Mouse (Mus musculus) hindbrain, embryonic 13.5 days (tissue): ENCODE measurements at regions not wholly inside any gene's neighbourhood (a gene's known extent, or its start where the extent isn't known, plus 50 kb on each side); places are given as distances from the start of the nearest gene placed in this dataset.

ENCODE experiments used
- ATAC-seq: fragments of 200-750 bp; cut with Nextera tagmentation; 2 replicates; pipeline ENCODE4 v1.8.0; 2017; ENCODE audit warnings: moderate TSS enrichment; ENCODE audit not compliant: low FRiP score
- H3K27ac ChIP-seq: fragments of 300-500 bp; sonication (generic); 2 replicates; pipeline ENCODE4 v1.5.1; 2015; ENCODE audit warnings: inconsistent platforms, mild to moderate bottlenecking, moderate library complexity
- H3K27me3 ChIP-seq: fragments of 300-500 bp; sonication (generic); 2 replicates; pipeline ENCODE4 v1.6.1; 2015; ENCODE audit warnings: mild to moderate bottlenecking, inconsistent platforms
- H3K36me3 ChIP-seq: fragments of 300-500 bp; sonication (generic); 2 replicates; pipeline ENCODE4 v1.6.1; 2015; ENCODE audit warnings: mild to moderate bottlenecking, inconsistent platforms
- H3K4me1 ChIP-seq: fragments of 300-500 bp; sonication (generic); replicated peaks from 2 replicates; pipeline ENCODE4 v1.6.1; 2015; ENCODE audit warnings: inconsistent platforms
- H3K4me2 ChIP-seq: fragments of 300-500 bp; sonication (generic); 2 replicates; pipeline ENCODE4 v1.6.1; 2015; ENCODE audit warnings: inconsistent platforms, mild to moderate bottlenecking, moderate library complexity
- H3K4me3 ChIP-seq: fragments of 300-500 bp; sonication (generic); 2 replicates; pipeline ENCODE4 v1.5.1; 2015; ENCODE audit warnings: mild to moderate bottlenecking, inconsistent platforms
- H3K9ac ChIP-seq: fragments of 300-500 bp; sonication (generic); 2 replicates; pipeline ENCODE4 v1.6.1; 2015; ENCODE audit warnings: mild to moderate bottlenecking, inconsistent platforms
- H3K9me3 ChIP-seq: fragments of 300-500 bp; sonication (generic); 2 replicates; pipeline ENCODE4 v1.6.1; 2016; ENCODE audit warnings: inconsistent platforms
- WGBS: fragments of 180-500 bp; shearing (Covaris S2); methylation state at CpG from one replicate; pipeline ENCODE4 v1.1.7; 2015; 5-methylcytosine and 5-hydroxymethylcytosine counted together

- Histone ChIP-seq H3K36me3 (no peaks in the 10 kb centered on the region), H3K4me3 (no peak overlapping the region), H3K9me3 (0 out of 2 replicates have a peak, but pooled peaks cover 4% of the 10 kb centered on the region), H3K4me2 (no peak overlapping the region), H3K9ac (no peak overlapping the region), H3K27me3 (no peaks in the 10 kb centered on the region), H3K4me1 (no peaks in the 10 kb centered on the region), H3K27ac (no peak overlapping the region)
- 88% methylated on average over 2 of the region's 2 CpGs for WGBS
- ATAC-seq = no peak
Observed at GRCm38 (mm10) chr8:35255327-35255726, 510.3 kb upstream of the Gm19410 start.

GRCm38 (mm10) chr8:35256958-35257357 lies 508.6 kb upstream of the Gm19410 start:
- no peaks in the 10 kb centered on the region for H3K36me3 ChIP-seq
- ATAC-seq = no peak
- no peaks in the 10 kb centered on the region for H3K27me3 ChIP-seq
- WGBS = 53% methylated on average over 4 of the region's 4 CpGs
- H3K4me2 ChIP-seq = no peak overlapping the region
- H3K9me3 ChIP-seq = 0 out of 2 replicates have a peak, but pooled peaks cover 2% of the 10 kb centered on the region
- no peak overlapping the region for H3K4me3 ChIP-seq
- no peak overlapping the region for H3K9ac ChIP-seq
- H3K27ac ChIP-seq = no peak overlapping the region
- no peaks in the 10 kb centered on the region for H3K4me1 ChIP-seq

- Histone ChIP-seq H3K4me1 (no peaks in the 10 kb centered on the region), H3K36me3 (no peaks in the 10 kb centered on the region), H3K4me2 (no peak overlapping the region), H3K4me3 (no peak overlapping the region), H3K27ac (no peak overlapping the region), H3K9me3 (no peaks in the 10 kb centered on the region), H3K9ac (no peak overlapping the region), H3K27me3 (no peaks in the 10 kb centered on the region)
- 87% methylated on average over 5 of the region's 5 CpGs for WGBS
- ATAC-seq = no peak
Observed at GRCm38 (mm10) chr8:35268221-35268620, 497.4 kb upstream of the Gm19410 start.

- no peak for ATAC-seq
- H3K4me3 ChIP-seq = no peak overlapping the region
- H3K4me2 ChIP-seq = no peak overlapping the region
- no peaks in the 10 kb centered on the region for H3K36me3 ChIP-seq
- H3K9me3 ChIP-seq = no peaks in the 10 kb centered on the region
- WGBS = 95% methylated on average over 2 of the region's 2 CpGs
- H3K9ac ChIP-seq = no peak overlapping the region
- no peaks in the 10 kb centered on the region for H3K27me3 ChIP-seq
- H3K4me1 ChIP-seq = no peaks in the 10 kb centered on the region
- no peak overlapping the region for H3K27ac ChIP-seq
Observed at GRCm38 (mm10) chr8:35268986-35269385, 496.6 kb upstream of the Gm19410 start.

GRCm38 (mm10) chr8:35275972-35276371 lies 489.6 kb upstream of the Gm19410 start:
- 86% methylated on average over 8 of the region's 8 CpGs for WGBS
- H3K4me1 ChIP-seq = no peaks in the 10 kb centered on the region
- H3K27ac ChIP-seq = no peak overlapping the region
- no peak overlapping the region for H3K4me3 ChIP-seq
- H3K27me3 ChIP-seq = no peaks in the 10 kb centered on the region
- H3K9me3 ChIP-seq = no peaks in the 10 kb centered on the region
- ATAC-seq = no peak
- H3K36me3 ChIP-seq = no peaks in the 10 kb centered on the region
- no peak overlapping the region for H3K9ac ChIP-seq
- H3K4me2 ChIP-seq = no peak overlapping the region

- no peaks in the 10 kb centered on the region for H3K9me3 ChIP-seq
- H3K27me3 ChIP-seq = no peaks in the 10 kb centered on the region
- H3K9ac ChIP-seq = no peak overlapping the region
- no peaks in the 10 kb centered on the region for H3K4me1 ChIP-seq
- no peak overlapping the region for H3K4me2 ChIP-seq
- ATAC-seq = no peak
- H3K4me3 ChIP-seq = no peak overlapping the region
- WGBS = 88% methylated on average over 7 of the region's 7 CpGs
- H3K27ac ChIP-seq = no peak overlapping the region
- H3K36me3 ChIP-seq = no peaks in the 10 kb centered on the region
Observed at GRCm38 (mm10) chr8:35276460-35276859, 489.1 kb upstream of the Gm19410 start.

DNA sequence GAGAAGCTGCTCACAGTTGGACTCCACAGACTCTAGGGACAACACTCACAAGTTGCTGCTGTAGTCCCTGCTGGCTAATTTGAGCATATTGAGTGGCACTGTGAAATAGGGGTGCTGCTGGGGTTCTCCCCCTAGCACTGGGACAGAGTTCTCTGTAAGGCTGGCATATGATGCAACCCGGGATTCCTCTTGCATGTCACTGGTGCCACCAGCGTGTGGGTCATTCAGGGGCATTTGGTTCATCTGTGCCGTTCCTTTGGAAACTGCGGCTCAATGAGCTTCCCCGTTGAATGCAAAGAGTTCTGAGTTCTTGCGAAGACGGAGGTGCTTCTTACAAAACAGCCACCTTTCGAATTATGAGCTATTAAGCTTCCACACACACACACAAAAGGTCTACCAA lies 486.6 kb upstream of the Gm19410 start:
- Histone ChIP-seq H3K4me1 (no peaks in the 10 kb centered on the region), H3K27me3 (no peaks in the 10 kb centered on the region), H3K27ac (no peak overlapping the region), H3K4me3 (no peak overlapping the region), H3K4me2 (no peak overlapping the region), H3K9ac (no peak overlapping the region), H3K36me3 (no peaks in the 10 kb centered on the region), H3K9me3 (no peaks in the 10 kb centered on the region)
- 94% methylated on average over 8 of the region's 8 CpGs for WGBS
- ATAC-seq = no peak

GRCm38 (mm10) chr8:35280741-35281140 lies 484.8 kb upstream of the Gm19410 start:
- no peak for ATAC-seq
- no peaks in the 10 kb centered on the region for H3K27me3 ChIP-seq
- 86% methylated on average over 6 of the region's 6 CpGs for WGBS
- H3K4me1 ChIP-seq = no peaks in the 10 kb centered on the region
- no peak overlapping the region for H3K27ac ChIP-seq
- H3K4me2 ChIP-seq = no peak overlapping the region
- H3K36me3 ChIP-seq = no peaks in the 10 kb centered on the region
- H3K9ac ChIP-seq = no peak overlapping the region
- H3K4me3 ChIP-seq = no peak overlapping the region
- H3K9me3 ChIP-seq = no peaks in the 10 kb centered on the region

DNA sequence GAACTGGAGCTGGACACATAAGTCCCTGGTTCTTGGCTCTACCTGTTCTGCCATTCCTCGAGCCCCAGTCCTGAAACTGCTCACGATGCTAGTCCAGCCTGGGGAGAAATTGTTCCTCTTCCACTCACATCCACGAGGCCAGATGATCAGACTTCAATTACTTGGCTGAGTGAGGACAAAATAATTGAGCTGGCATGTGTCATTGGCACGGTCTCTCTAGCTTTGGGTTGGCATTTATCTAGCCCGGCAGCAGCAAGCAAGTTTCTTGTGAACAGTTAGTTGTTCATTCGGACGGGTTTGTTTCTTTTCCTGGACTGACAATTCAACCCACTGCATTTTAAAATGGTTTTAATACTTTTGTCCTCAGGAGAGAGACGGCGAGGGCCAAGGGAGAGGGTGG lies 482.2 kb upstream of the Gm19410 start:
- no peaks in the 10 kb centered on the region for H3K4me1 ChIP-seq
- no peaks in the 10 kb centered on the region for H3K27me3 ChIP-seq
- WGBS = 88% methylated on average over 9 of the region's 9 CpGs
- H3K9ac ChIP-seq = no peak overlapping the region
- H3K4me2 ChIP-seq = no peak overlapping the region
- H3K9me3 ChIP-seq = no peaks in the 10 kb centered on the region
- no peak overlapping the region for H3K4me3 ChIP-seq
- H3K36me3 ChIP-seq = no peaks in the 10 kb centered on the region
- H3K27ac ChIP-seq = no peak overlapping the region
- no peak for ATAC-seq

DNA sequence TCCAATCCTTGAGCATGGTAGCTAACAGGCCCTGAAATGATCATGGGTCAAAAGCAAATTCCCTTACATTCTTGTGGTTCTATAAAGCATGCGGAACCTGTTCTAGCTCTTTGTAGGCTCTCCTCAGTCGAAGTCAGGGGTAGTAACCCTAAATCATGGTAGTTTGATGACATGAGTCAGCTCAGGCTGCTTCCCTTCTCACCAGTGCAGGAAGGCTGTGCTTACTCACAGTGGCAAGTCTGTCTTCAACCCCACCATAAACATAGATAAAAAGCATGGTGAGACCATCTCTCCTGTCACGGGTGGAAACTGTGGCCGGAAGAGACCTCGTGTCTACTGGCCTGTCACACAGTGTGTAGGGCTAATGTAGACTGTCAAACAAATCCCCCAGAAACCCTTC lies 476.6 kb upstream of the Gm19410 start:
- Histone ChIP-seq H3K4me2 (no peak overlapping the region), H3K27ac (no peak overlapping the region), H3K36me3 (no peaks in the 10 kb centered on the region), H3K27me3 (no peaks in the 10 kb centered on the region), H3K9ac (no peak overlapping the region), H3K4me3 (no peak overlapping the region), H3K9me3 (no peaks in the 10 kb centered on the region), H3K4me1 (0 out of 2 replicates have a peak, but pooled peaks cover 5% of the 10 kb centered on the region)
- WGBS = 75% methylated on average over 5 of the region's 5 CpGs
- no peak for ATAC-seq

- H3K9me3 ChIP-seq = no peaks in the 10 kb centered on the region
- H3K4me3 ChIP-seq = no peak overlapping the region
- WGBS = 89% methylated on average over 4 of the region's 4 CpGs
- no peak overlapping the region for H3K9ac ChIP-seq
- 0 out of 2 replicates have a peak, but pooled peaks cover 5% of the 10 kb centered on the region for H3K4me1 ChIP-seq
- H3K4me2 ChIP-seq = no peak overlapping the region
- no peak overlapping the region for H3K27ac ChIP-seq
- ATAC-seq = no peak
- no peaks in the 10 kb centered on the region for H3K27me3 ChIP-seq
- no peaks in the 10 kb centered on the region for H3K36me3 ChIP-seq
Observed at GRCm38 (mm10) chr8:35289967-35290366, 475.6 kb upstream of the Gm19410 start.

DNA sequence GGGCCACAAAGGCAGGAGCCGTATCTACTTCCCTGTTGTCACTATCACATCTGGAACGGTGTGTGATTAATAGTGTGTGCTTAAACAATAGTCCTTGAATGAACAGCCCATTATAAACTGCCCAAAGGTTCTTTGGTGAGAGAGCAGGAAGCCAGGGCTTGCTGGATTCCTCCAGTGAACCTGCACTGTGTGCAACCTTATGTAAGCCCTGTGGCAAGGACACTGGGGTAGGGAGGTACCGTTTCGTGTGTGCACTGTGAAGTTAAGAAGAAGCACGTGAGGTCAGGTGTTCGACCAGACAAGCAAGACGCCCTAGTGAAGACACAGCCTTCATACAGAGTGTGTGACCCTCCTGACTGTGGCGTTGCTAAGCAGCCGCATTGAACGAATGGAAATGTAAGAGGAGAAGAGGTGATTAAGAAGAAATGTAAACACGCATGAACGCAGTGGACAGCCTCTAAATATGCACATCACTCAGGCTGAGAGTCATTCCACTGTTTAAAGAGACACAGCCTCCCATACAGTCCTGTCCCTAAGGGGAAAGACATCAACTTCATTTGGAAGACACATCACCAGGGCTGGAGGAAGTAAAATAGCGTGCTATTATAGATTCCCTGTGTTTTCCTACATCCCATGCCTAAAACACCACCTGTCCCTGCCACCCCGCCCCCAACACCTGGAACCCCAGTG lies 472.0 kb upstream of the Gm19410 start:
- no peak overlapping the region for H3K9ac ChIP-seq
- WGBS = 67% methylated on average over 14 of the region's 14 CpGs
- H3K9me3 ChIP-seq = no peaks in the 10 kb centered on the region
- no peak overlapping the region for H3K4me3 ChIP-seq
- no peaks in the 10 kb centered on the region for H3K27me3 ChIP-seq
- H3K27ac ChIP-seq = no peak overlapping the region
- H3K36me3 ChIP-seq = no peaks in the 10 kb centered on the region
- no peak overlapping the region for H3K4me2 ChIP-seq
- ATAC-seq = no peak
- H3K4me1 ChIP-seq = 0 out of 2 replicates have a peak, but pooled peaks cover 5% of the 10 kb centered on the region

DNA sequence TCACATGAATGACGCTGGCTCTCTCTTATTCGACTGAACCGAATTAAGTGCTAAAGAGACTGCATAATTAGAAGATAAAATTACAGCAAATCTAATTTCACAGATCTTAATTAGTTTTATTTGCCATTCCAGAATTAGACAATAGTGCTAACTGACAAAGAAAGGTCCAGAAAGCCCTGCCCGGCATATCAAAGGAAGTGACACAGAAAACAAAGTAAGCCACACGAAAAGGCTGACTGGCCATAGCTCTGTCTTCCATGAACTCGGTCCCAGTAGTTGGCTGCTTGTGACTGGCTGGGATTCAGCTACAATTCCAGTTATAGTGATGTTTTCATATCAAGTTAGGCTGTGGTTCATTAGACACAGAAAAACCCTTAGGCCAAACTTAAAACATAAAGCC lies 468.7 kb upstream of the Gm19410 start:
- Histone ChIP-seq H3K27ac (no peak overlapping the region), H3K9ac (no peak overlapping the region), H3K36me3 (no peaks in the 10 kb centered on the region), H3K4me2 (no peak overlapping the region), H3K9me3 (no peaks in the 10 kb centered on the region), H3K4me3 (no peak overlapping the region), H3K27me3 (no peaks in the 10 kb centered on the region), H3K4me1 (peaks cover 11% of the 10 kb centered on the region; the same call in 1 of the 2 replicates)
- no peak for ATAC-seq
- 71% methylated on average over 6 of the region's 6 CpGs for WGBS
